Mouse (Mus musculus) intestine, postnatal 0 days (tissue): ENCODE data around the gene Txnip. TPM values are rescaled to one million over a fixed set of nuclear protein-coding genes. Genes with fewer than 3 reads are reported as not detected.
"Not testable (repeated sequence)": the region's sequence is repeated elsewhere in the genome, so short reads cannot be mapped to it uniquely, and the experiment has no call there.

Experiments used
- ATAC-seq: fragments of 200-750 bp; cut with Nextera tagmentation; 2 replicates; pipeline ENCODE4 v1.8.0; 2017; ENCODE audit warnings: mild to moderate bottlenecking, moderate TSS enrichment, moderate library complexity
- H3K27ac ChIP-seq: fragments of 300-500 bp; sonication (generic); 2 replicates; pipeline ENCODE4 v1.5.1; 2014; ENCODE audit warnings: mild to moderate bottlenecking, low read depth, low read length, moderate library complexity
- H3K27me3 ChIP-seq: fragments of 300-500 bp; sonication (generic); replicated peaks from 2 replicates; pipeline ENCODE4 v1.6.1; 2014; ENCODE audit warnings: low read length, mixed read lengths; ENCODE audit not compliant: control insufficient read depth, insufficient read depth
- H3K36me3 ChIP-seq: fragments of 300-500 bp; sonication (generic); 2 replicates; pipeline ENCODE4 v1.6.1; 2014; ENCODE audit warnings: mild to moderate bottlenecking, moderate library complexity; ENCODE audit not compliant: control insufficient read depth, insufficient read depth
- H3K4me1 ChIP-seq: fragments of 300-500 bp; sonication (generic); replicated peaks from 2 replicates; pipeline ENCODE4 v1.6.1; 2014; ENCODE audit warnings: antibody characterized with exemption, low read length, mixed read lengths; ENCODE audit not compliant: control insufficient read depth, insufficient read depth
- H3K4me2 ChIP-seq: fragments of 300-500 bp; sonication (generic); replicated peaks from 2 replicates; pipeline ENCODE4 v1.6.1; 2014; ENCODE audit warnings: low read depth, mild to moderate bottlenecking, moderate library complexity
- H3K4me3 ChIP-seq: fragments of 300-500 bp; sonication (generic); 2 replicates; pipeline ENCODE4 v1.5.1; 2014; ENCODE audit warnings: low read depth, low read length
- H3K9ac ChIP-seq: fragments of 300-500 bp; sonication (generic); 2 replicates; pipeline ENCODE4 v1.6.1; 2014; ENCODE audit warnings: mild to moderate bottlenecking, low read depth, low read length
- H3K9me3 ChIP-seq: fragments of 300-500 bp; sonication (generic); 2 replicates; pipeline ENCODE4 v1.6.1; 2016; ENCODE audit warnings: mixed run types; ENCODE audit not compliant: control insufficient read depth
- CTCF ChIP-seq: sonication (generic); IDR thresholded peaks from 2 replicates; pipeline ENCODE4 v1.5.1; 2016; ENCODE audit warnings: low read depth, mild to moderate bottlenecking, control low read depth, antibody characterized with exemption, moderate library complexity
- WGBS: fragments of 180-500 bp; shearing (Covaris S2); extraction: QIAGEN DNeasy Blood & Tissue Kit; methylation state at CpG from one replicate; pipeline ENCODE4 v1.1.7; 2014; 5-methylcytosine and 5-hydroxymethylcytosine counted together
- polyA plus RNA-seq: library from polyadenylated mRNA; unstranded; fragments of >200 nt; fragmentation: Nextera tagmentation; extraction: Ambion mirVana; gene quantifications from 2 replicates; pipeline ENCODE4 v1.2.1, GENCODE M21; 2015

Txnip gene
- polyA plus RNA-seq, 1 experiment from 2014 or later, result 254 TPM

- Histone ChIP-seq H3K9ac (no peak overlapping the region), H3K36me3 (no peaks in the 10 kb centered on the region), H3K27me3 (peaks cover 31% of the 10 kb centered on the region), H3K4me2 (peak overlapping the region; percentile 71), H3K27ac (0 out of 2 replicates have a peak overlapping the region, but pooled peaks have one; percentile 36), H3K4me3 (peak overlapping the region; percentile 58), H3K4me1 (no peaks in the 10 kb centered on the region), H3K9me3 (no peaks in the 10 kb centered on the region)
- 42% methylated on average over 10 of the region's 10 CpGs for WGBS
- ATAC-seq, result no peak
- TF ChIP-seq CTCF, result no peak
Measured at GRCm38 (mm10) chr3:96601941-96602703, 44.4 kb downstream of the Txnip start.

GRCm38 (mm10) chr3:96602704-96603084, 44.9 kb downstream of the Txnip start:
- no peak for TF ChIP-seq CTCF
- Histone ChIP-seq H3K4me2 (peak overlapping the region; percentile 71), H3K4me1 (no peaks in the 10 kb centered on the region), H3K36me3 (no peaks in the 10 kb centered on the region), H3K9ac (no peak overlapping the region), H3K4me3 (peak overlapping the region; percentile 11), H3K27me3 (peaks cover 25% of the 10 kb centered on the region; the same call in 1 of the 2 replicates), H3K9me3 (no peaks in the 10 kb centered on the region), H3K27ac (0 out of 2 replicates have a peak overlapping the region, but pooled peaks have one; percentile 0)
- 24% methylated on average over 5 of the region's 5 CpGs for WGBS
- ATAC-seq, result no peak

GRCm38 (mm10) chr3:96603311-96603710, 45.6 kb downstream of the Txnip start:
- Histone ChIP-seq H3K9ac (no peak overlapping the region), H3K27me3 (peaks cover 23% of the 10 kb centered on the region; the same call in 1 of the 2 replicates), H3K4me1 (no peaks in the 10 kb centered on the region), H3K27ac (no peak overlapping the region), H3K9me3 (no peaks in the 10 kb centered on the region), H3K4me2 (peak overlapping the region; percentile 71), H3K36me3 (no peaks in the 10 kb centered on the region), H3K4me3 (no peak overlapping the region)
- WGBS, result 57% methylated on average over 5 of the region's 5 CpGs
- no peak for ATAC-seq
- TF ChIP-seq CTCF, result no peak

- ATAC-seq, H3K27me3 ChIP-seq, H3K9me3 ChIP-seq, H3K4me2 ChIP-seq, H3K36me3 ChIP-seq, H3K9ac ChIP-seq, H3K27ac ChIP-seq, H3K4me1 ChIP-seq, H3K4me3 ChIP-seq: not testable (repeated sequence)
- WGBS, result 88% methylated on average over 3 of the region's 4 CpGs
Measured at GRCm38 (mm10) chr3:96606007-96606406, 48.2 kb downstream of the Txnip start.

- 91% methylated on average over 4 of the region's 4 CpGs for WGBS
- Histone ChIP-seq H3K27me3 (no peaks in the 10 kb centered on the region; the same call in 1 of the 2 replicates), H3K4me2 (no peak overlapping the region), H3K27ac (no peak overlapping the region), H3K9ac (no peak overlapping the region), H3K4me1 (no peaks in the 10 kb centered on the region), H3K9me3 (no peaks in the 10 kb centered on the region), H3K4me3 (no peak overlapping the region), H3K36me3 (no peaks in the 10 kb centered on the region)
- no peak for ATAC-seq
- TF ChIP-seq CTCF, result no peak
Measured at GRCm38 (mm10) chr3:96606618-96607017, 48.9 kb downstream of the Txnip start.

Other genes with a start within 250 kb of the Txnip start
- gene BC107364, start 105.7 kb upstream of the Txnip start, polyA plus RNA-seq, result 0.54 and 0.56 TPM in 2 replicates
- gene Hfe2, start 32.8 kb upstream of the Txnip start, polyA plus RNA-seq, result 0.07 TPM in 1 of 2 replicates, not detected in the other
- 0.31 and 0.41 TPM in 2 replicates for gene Gm16253, start 19.0 kb downstream of the Txnip start, polyA plus RNA-seq
- 16.4 and 18.7 TPM in 2 replicates for gene Polr3gl, start 36.2 kb downstream of the Txnip start, polyA plus RNA-seq
- 0.92 and 1.3 TPM in 2 replicates for gene Ankrd34a, start 38.7 kb downstream of the Txnip start, polyA plus RNA-seq
- 2.2 and 2.4 TPM in 2 replicates for gene Lix1l, start 43.2 kb downstream of the Txnip start, polyA plus RNA-seq
- gene Rbm8a, start 72.0 kb downstream of the Txnip start, polyA plus RNA-seq, result 72.7 and 73.8 TPM in 2 replicates
- 33.2 and 36.8 TPM in 2 replicates for gene Pex11b, start 77.4 kb downstream of the Txnip start, polyA plus RNA-seq
- not detected in 2 replicates for gene Gm42957, start 77.5 kb downstream of the Txnip start, polyA plus RNA-seq
- 0.17 and 0.21 TPM in 2 replicates for gene Itga10, start 87.6 kb downstream of the Txnip start, polyA plus RNA-seq
- 0.22 and 0.29 TPM in 2 replicates for gene Ankrd35, start 112.2 kb downstream of the Txnip start, polyA plus RNA-seq
- gene Pias3, start 138.4 kb downstream of the Txnip start, polyA plus RNA-seq, result 15.2 and 16.1 TPM in 2 replicates
- gene Nudt17, start 150.6 kb downstream of the Txnip start, polyA plus RNA-seq, result 2.2 and 2.8 TPM in 2 replicates
- gene Polr3c, start 169.7 kb downstream of the Txnip start, polyA plus RNA-seq, result 19.7 and 20.5 TPM in 2 replicates
- 58.7 and 61.6 TPM in 2 replicates for gene Rnf115, start 169.7 kb downstream of the Txnip start, polyA plus RNA-seq